Mouse (Mus musculus): ENCODE data around the gene Fkbp5.
"Not testable (repeated sequence)": the region's sequence is repeated elsewhere in the genome, so short reads cannot be mapped to it uniquely, and the experiment has no call there.

Fkbp5 gene

GRCm38 (mm10) chr17:28517441-28517955 lies at the start of gene Fkbp5:
TSS of gene Fkbp5 (minus strand) at chr17:28517527.
- DNase-seq (ENCODE audit: low spot score in 2 of 2): peak; percentile 71 to 87

- DNase-seq (ENCODE audit: low spot score in 2 of 2): no peak
Measured at GRCm38 (mm10) chr17:28565181-28565580, 47.9 kb upstream of the Fkbp5 start.

- no peak for DNase-seq (ENCODE audit: low spot score in 2 of 2)
Measured at GRCm38 (mm10) chr17:28561613-28562012, 44.3 kb upstream of the Fkbp5 start.

GRCm38 (mm10) chr17:28560598-28560997 lies 43.3 kb upstream of the Fkbp5 start, which contains the start of gene Clps:
TSS of gene Clps (minus strand) at chr17:28560766.
- no peak for DNase-seq (ENCODE audit: low spot score in 2 of 2)

GRCm38 (mm10) chr17:28557772-28558171 lies 40.4 kb upstream of the Fkbp5 start:
- no peak for DNase-seq (ENCODE audit: low spot score in 2 of 2)

GRCm38 (mm10) chr17:28556635-28557396 lies 39.5 kb upstream of the Fkbp5 start:
- DNase-seq (ENCODE audit: low spot score in 2 of 2): no peak

- DNase-seq (ENCODE audit: low spot score in 2 of 2): not testable (repeated sequence)
Measured at GRCm38 (mm10) chr17:28554021-28554420, 36.7 kb upstream of the Fkbp5 start.

- peak; percentile 31 to 65 for DNase-seq (ENCODE audit: low spot score in 2 of 2)
Measured at GRCm38 (mm10) chr17:28553040-28553793, 35.9 kb upstream of the Fkbp5 start.

- no peak for DNase-seq (ENCODE audit: low spot score in 2 of 2)
Measured at GRCm38 (mm10) chr17:28549111-28549510, 31.8 kb upstream of the Fkbp5 start, which contains the start of gene Clpsl2. TSS of gene Clpsl2 (plus strand) at chr17:28549411.

- DNase-seq (ENCODE audit: low spot score in 2 of 2): no peak
Measured at GRCm38 (mm10) chr17:28548550-28548949, 31.2 kb upstream of the Fkbp5 start.

GRCm38 (mm10) chr17:28546925-28547324 lies 29.6 kb upstream of the Fkbp5 start:
- no peak for DNase-seq (ENCODE audit: low spot score in 2 of 2)

- DNase-seq (ENCODE audit: low spot score in 2 of 2): no peak
Measured at GRCm38 (mm10) chr17:28537881-28538280, 20.6 kb upstream of the Fkbp5 start.

GRCm38 (mm10) chr17:28533327-28533726 lies 16.0 kb upstream of the Fkbp5 start:
- DNase-seq (ENCODE audit: low spot score in 2 of 2): no peak

GRCm38 (mm10) chr17:28532557-28532956 lies 15.2 kb upstream of the Fkbp5 start:
- no peak for DNase-seq (ENCODE audit: low spot score in 2 of 2)

- DNase-seq (ENCODE audit: low spot score in 2 of 2): no peak
Measured at GRCm38 (mm10) chr17:28531946-28532345, 14.6 kb upstream of the Fkbp5 start.

GRCm38 (mm10) chr17:28530506-28530905 lies 13.2 kb upstream of the Fkbp5 start, which contains the start of gene Armc12:
TSS of gene Armc12 (plus strand) at chr17:28530806.
- DNase-seq (ENCODE audit: low spot score in 2 of 2): no peak

- no peak for DNase-seq (ENCODE audit: low spot score in 2 of 2)
Measured at GRCm38 (mm10) chr17:28529116-28529515, 11.8 kb upstream of the Fkbp5 start.

- DNase-seq (ENCODE audit: low spot score in 2 of 2): peak; percentile 82 to 86
Measured at GRCm38 (mm10) chr17:28528043-28528351, 10.7 kb upstream of the Fkbp5 start.

GRCm38 (mm10) chr17:28527184-28528042 lies 10.1 kb upstream of the Fkbp5 start:
- no peak for DNase-seq (ENCODE audit: low spot score in 2 of 2)

- DNase-seq (ENCODE audit: low spot score in 2 of 2): no peak
Measured at GRCm38 (mm10) chr17:28524831-28525430, 7.6 kb upstream of the Fkbp5 start.

- DNase-seq (ENCODE audit: low spot score in 2 of 2): no peak
Measured at GRCm38 (mm10) chr17:28524009-28524695, 6.8 kb upstream of the Fkbp5 start.

All from urinary bladder, postnatal 36 days (tissue).